Comparison of ENCODE assay signal across 8 mouse cellular contexts in genomic region chr4:135306533-135306932, GRCm38 (mm10). TPM values are rescaled to one million over a fixed set of nuclear protein-coding genes. Genes with fewer than 3 reads are reported as not detected.
DNase-seq lines count a peak whose midpoint lies in the region; ATAC-seq lines count a peak whose summit lies in the region.

No protein-coding gene starts in this region.

- peak overlapping the region; percentile 42; the same call in 1 of the 2 replicates for H3K4me2 ChIP-seq in liver, embryonic 11.5 days

- H3K36me3 ChIP-seq in heart, embryonic 10.5 days = no peaks in the 10 kb centered on the region
- no peaks in the 10 kb centered on the region for H3K36me3 ChIP-seq in liver, embryonic 11.5 days (ENCODE audit: control insufficient read depth, insufficient read depth, low read length)

- no peak overlapping the region for H3K9ac ChIP-seq in liver, embryonic 11.5 days (ENCODE audit: low read depth, low read length)

- H3K4me1 ChIP-seq in heart, embryonic 10.5 days = peaks cover 60% of the 10 kb centered on the region
- peaks cover 2% of the 10 kb centered on the region for H3K4me1 ChIP-seq in liver, embryonic 11.5 days (replicated peaks; ENCODE audit: control insufficient read depth, insufficient read depth, low read length)

- H3K27ac ChIP-seq in heart, embryonic 10.5 days = peak overlapping the region; percentile 87
- H3K27ac ChIP-seq in liver, embryonic 11.5 days (ENCODE audit: low read depth, low read length) = no peak overlapping the region

- H3K27me3 ChIP-seq in heart, embryonic 10.5 days (ENCODE audit: insufficient read depth, poor library complexity, severe bottlenecking) = no peaks in the 10 kb centered on the region
- no peaks in the 10 kb centered on the region for H3K27me3 ChIP-seq in liver, embryonic 11.5 days (replicated peaks; ENCODE audit: control insufficient read depth, insufficient read depth, low read length)

- 56% methylated on average over 4 of the region's 4 CpGs for WGBS in heart, embryonic 10.5 days
- 55% methylated on average over 4 of the region's 4 CpGs for WGBS in liver, embryonic 11.5 days

- no peak for ATAC-seq in liver, embryonic 11.5 days (replicated peaks; ENCODE audit: low FRiP score)
- ATAC-seq in inflammation-experienced regulatory T-cells, adult 6 months = no peak

- peak; percentile 68 to 89 for DNase-seq in adrenal gland, adult (ENCODE audit: inconsistent age in 2 of 2, low spot score in 1 of 2)
- no peak for DNase-seq in adrenal gland, postnatal 4 days (ENCODE audit: low spot score in 2 of 2)
- DNase-seq in 416B (ENCODE audit: low read depth) = peak; percentile 64
- DNase-seq in heart, embryonic 10.5 days (ENCODE audit: low spot score) = no peak
- no peak for DNase-seq in liver, embryonic 11.5 days (ENCODE audit: low spot score)
- DNase-seq in MN1 (ENCODE audit: low spot score) = no peak
- no peak for DNase-seq in natural killer cell, adult 2 months (ENCODE audit: low spot score in 2 of 2)

- H3K4me3 ChIP-seq in heart, embryonic 10.5 days = no peak overlapping the region
- no peak overlapping the region for H3K4me3 ChIP-seq in liver, embryonic 11.5 days (ENCODE audit: low read depth, low read length)

- no peaks in the 10 kb centered on the region for H3K9me3 ChIP-seq in heart, embryonic 10.5 days
- no peaks in the 10 kb centered on the region for H3K9me3 ChIP-seq in liver, embryonic 11.5 days (ENCODE audit: control insufficient read depth, low read length)

RNA-seq across cellular contexts. Expression of gene Clic4, which starts 33.9 kb away (rescaled TPM):
- 10 to 100 TPM; 83.9 to 96.2 TPM for total RNA-seq in adrenal gland, postnatal 4 days (2021)
- 263 and 343 TPM in 2 replicates for polyA plus RNA-seq in heart, embryonic 10.5 days (2016; fragmentation: Nextera tagmentation; extraction: Ambion mirVana)
- polyA plus RNA-seq in liver, embryonic 11.5 days (2014; fragmentation: Nextera tagmentation; extraction: Ambion mirVana) = 149 and 176 TPM in 2 replicates
- 1 to 10 TPM; 3.9 to 7.5 (median 6.4) TPM for polyA plus RNA-seq in inflammation-experienced regulatory T-cells, adult 6 months (2017; shearing (Covaris generic))

RNA-seq across cellular contexts. Expression of gene Srrm1, which starts 46.6 kb away (rescaled TPM):
- total RNA-seq in adrenal gland, postnatal 4 days (2021) = 100 to 1,000 TPM; 197 to 232 TPM
- 162 and 193 TPM in 2 replicates for polyA plus RNA-seq in heart, embryonic 10.5 days (2016; fragmentation: Nextera tagmentation; extraction: Ambion mirVana)
- 191 and 195 TPM in 2 replicates for polyA plus RNA-seq in liver, embryonic 11.5 days (2014; fragmentation: Nextera tagmentation; extraction: Ambion mirVana)
- 100 to 1,000 TPM; 191 to 279 (median 247) TPM for polyA plus RNA-seq in inflammation-experienced regulatory T-cells, adult 6 months (2017; shearing (Covaris generic))

Comparison
In these comparisons a context has a peak if more than half of its experiments do, and no peak if none do; other contexts are left out.
1. DNase-seq: peak in adrenal gland, adult (2 of 2) and 416B (single experiment); none in adrenal gland, postnatal 4 days (0 of 2), heart, embryonic 10.5 days (single experiment), liver, embryonic 11.5 days (single experiment), MN1 (single experiment) and natural killer cell, adult 2 months (0 of 2).
2. RNA of gene Clic4, which starts 33.9 kb away (polyA plus RNA-seq): 263 to 343 TPM in heart, embryonic 10.5 days and 149 to 176 TPM in liver, embryonic 11.5 days; 3.9 to 7.5 TPM in inflammation-experienced regulatory T-cells, adult 6 months; every median in the first group is over 10 times any median in the second.